Mouse (Mus musculus) hindbrain, embryonic 11.5 days (tissue): ENCODE data around the gene Itih5. TPM values are rescaled to one million over a fixed set of nuclear protein-coding genes. Genes with fewer than 3 reads are reported as not detected.
A peak's percentile ranks its signal among the peaks of the same experiment; 100 is the strongest.

Experiments
- ATAC-seq: fragments of 200-750 bp; cut with Nextera tagmentation; 2 replicates; pipeline ENCODE4 v1.8.0; 2017; ENCODE audit warnings: mild to moderate bottlenecking, moderate TSS enrichment, moderate library complexity; ENCODE audit not compliant: low FRiP score
- DNase-seq: peaks from one replicate; pipeline ENCODE4 v3.0.0-alpha.2; 2015; ENCODE audit warnings: low spot score
- H3K27ac ChIP-seq: fragments of 300-500 bp; sonication (generic); 2 replicates; pipeline ENCODE4 v1.5.1; 2014; ENCODE audit warnings: mild to moderate bottlenecking, low read depth, low read length
- H3K27me3 ChIP-seq: fragments of 300-500 bp; sonication (generic); 2 replicates; pipeline ENCODE4 v1.6.1; 2014; ENCODE audit warnings: mild to moderate bottlenecking, low read length, moderate library complexity, mixed read lengths; ENCODE audit not compliant: control insufficient read depth, insufficient read depth
- H3K36me3 ChIP-seq: fragments of 300-500 bp; sonication (generic); 2 replicates; pipeline ENCODE4 v1.6.1; 2014; ENCODE audit warnings: mild to moderate bottlenecking, low read length, moderate library complexity, mixed read lengths; ENCODE audit not compliant: control insufficient read depth, insufficient read depth
- H3K4me1 ChIP-seq: fragments of 300-500 bp; sonication (generic); replicated peaks from 2 replicates; pipeline ENCODE4 v1.6.1; 2014; ENCODE audit warnings: low read length, mixed read lengths; ENCODE audit not compliant: control insufficient read depth, insufficient read depth
- H3K4me2 ChIP-seq: fragments of 300-500 bp; sonication (generic); replicated peaks from 2 replicates; pipeline ENCODE4 v1.6.1; 2014; ENCODE audit warnings: mild to moderate bottlenecking, low read depth, low read length
- H3K4me3 ChIP-seq: fragments of 300-500 bp; sonication (generic); 2 replicates; pipeline ENCODE4 v1.5.1; 2014; ENCODE audit warnings: low read depth, low read length
- H3K9ac ChIP-seq: fragments of 300-500 bp; sonication (generic); 2 replicates; pipeline ENCODE4 v1.6.1; 2014; ENCODE audit warnings: low read depth, low read length
- H3K9me3 ChIP-seq: fragments of 300-500 bp; sonication (generic); 2 replicates; pipeline ENCODE4 v1.6.1; 2016; ENCODE audit warnings: low read length; ENCODE audit not compliant: control insufficient read depth
- WGBS: fragments of 180-500 bp; shearing (Covaris S2); extraction: QIAGEN DNeasy Blood & Tissue Kit; methylation state at CpG from one replicate; pipeline ENCODE4 v1.1.7; 2014; 5-methylcytosine and 5-hydroxymethylcytosine counted together
- polyA plus RNA-seq: library from polyadenylated mRNA; unstranded; fragments of >200 nt; fragmentation: Nextera tagmentation; extraction: Ambion mirVana; gene quantifications from 2 replicates; pipeline ENCODE4 v1.2.1, GENCODE M21; 2014

The Itih5 gene
- polyA plus RNA-seq, 1 experiment from 2014 or later = 5.6 TPM

DNA sequence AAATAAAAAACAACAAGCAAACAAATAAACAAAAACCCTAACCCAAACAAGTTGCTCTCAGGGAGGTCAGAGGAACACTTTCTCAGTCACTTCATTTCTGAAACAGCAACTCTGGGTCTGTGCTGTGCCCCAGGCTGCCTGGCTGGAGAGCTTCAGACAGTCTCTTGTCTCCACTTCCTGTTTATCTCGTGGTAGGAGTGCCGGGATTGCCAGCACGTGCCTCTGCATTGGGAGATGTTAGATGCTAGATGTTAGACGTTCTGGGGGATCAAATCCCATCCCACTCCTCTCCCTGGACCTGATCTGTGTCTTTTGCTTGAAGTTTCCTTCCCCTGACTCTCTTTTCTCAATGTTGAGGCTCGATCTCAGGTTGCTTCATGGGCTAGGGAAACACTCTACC is 104.9 kb downstream of the Itih5 start:
- DNase-seq (no peak), ATAC-seq (no peak)
- 79% methylated on average over 5 of the region's 5 CpGs for WGBS
- no peaks in the 10 kb centered on the region for H3K9me3 ChIP-seq
- no peak overlapping the region for H3K9ac ChIP-seq
- 0 out of 2 replicates have a peak, but pooled peaks cover 2% of the 10 kb centered on the region for H3K4me1 ChIP-seq
- no peak overlapping the region for H3K4me2 ChIP-seq
- H3K4me3 ChIP-seq = no peak overlapping the region
- no peak overlapping the region for H3K27ac ChIP-seq
- no peaks in the 10 kb centered on the region for H3K36me3 ChIP-seq
- no peaks in the 10 kb centered on the region for H3K27me3 ChIP-seq

DNA sequence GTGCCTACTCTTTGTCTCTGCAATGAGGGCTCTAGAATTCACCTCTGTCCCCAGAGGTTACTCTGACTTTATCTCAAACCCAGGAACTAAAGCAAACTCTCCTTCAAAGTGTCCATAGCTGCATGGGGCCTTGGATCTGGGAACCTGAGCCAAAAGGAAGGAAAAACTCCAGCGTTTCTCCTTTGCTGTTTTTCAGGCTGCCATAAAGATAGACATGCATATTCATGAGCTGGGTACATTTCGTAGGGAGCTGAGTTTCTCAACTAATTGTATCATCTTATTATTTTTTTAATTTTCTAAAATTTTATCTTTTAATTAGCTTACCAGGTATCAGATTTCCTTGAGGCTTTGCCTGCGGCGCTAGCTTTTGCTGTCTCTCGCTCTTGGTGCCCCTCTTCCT is 106.7 kb downstream of the Itih5 start:
- 37% methylated on average over 5 of the region's 5 CpGs for WGBS
- Histone ChIP-seq H3K27me3 (no peaks in the 10 kb centered on the region), H3K4me2 (no peak overlapping the region), H3K36me3 (no peaks in the 10 kb centered on the region), H3K9ac (no peak overlapping the region), H3K4me1 (peaks cover 7% of the 10 kb centered on the region), H3K27ac (no peak overlapping the region), H3K9me3 (no peaks in the 10 kb centered on the region), H3K4me3 (no peak overlapping the region)
- no peak for ATAC-seq
- DNase-seq = no peak

- no peak overlapping the region for H3K9ac ChIP-seq
- 63% methylated on average over 5 of the region's 5 CpGs for WGBS
- H3K36me3 ChIP-seq = no peaks in the 10 kb centered on the region
- H3K9me3 ChIP-seq = no peaks in the 10 kb centered on the region
- peaks cover 7% of the 10 kb centered on the region for H3K4me1 ChIP-seq
- no peak for DNase-seq
- no peak for ATAC-seq
- no peaks in the 10 kb centered on the region for H3K27me3 ChIP-seq
- no peak overlapping the region for H3K27ac ChIP-seq
- no peak overlapping the region for H3K4me2 ChIP-seq
- no peak overlapping the region for H3K4me3 ChIP-seq
Observed at GRCm38 (mm10) chr2:10261337-10261736, 108.0 kb downstream of the Itih5 start.

GRCm38 (mm10) chr2:10262722-10263121 is 109.4 kb downstream of the Itih5 start:
- peak; percentile 57 for DNase-seq
- Histone ChIP-seq H3K36me3 (no peaks in the 10 kb centered on the region), H3K4me3 (no peak overlapping the region), H3K9ac (no peak overlapping the region), H3K27ac (peak overlapping the region; percentile 30; the same call in 1 of the 2 replicates), H3K9me3 (no peaks in the 10 kb centered on the region), H3K4me1 (peaks cover 7% of the 10 kb centered on the region), H3K27me3 (no peaks in the 10 kb centered on the region), H3K4me2 (no peak overlapping the region)
- ATAC-seq = peak; percentile 87
- 14% methylated on average over 5 of the region's 5 CpGs for WGBS

DNA sequence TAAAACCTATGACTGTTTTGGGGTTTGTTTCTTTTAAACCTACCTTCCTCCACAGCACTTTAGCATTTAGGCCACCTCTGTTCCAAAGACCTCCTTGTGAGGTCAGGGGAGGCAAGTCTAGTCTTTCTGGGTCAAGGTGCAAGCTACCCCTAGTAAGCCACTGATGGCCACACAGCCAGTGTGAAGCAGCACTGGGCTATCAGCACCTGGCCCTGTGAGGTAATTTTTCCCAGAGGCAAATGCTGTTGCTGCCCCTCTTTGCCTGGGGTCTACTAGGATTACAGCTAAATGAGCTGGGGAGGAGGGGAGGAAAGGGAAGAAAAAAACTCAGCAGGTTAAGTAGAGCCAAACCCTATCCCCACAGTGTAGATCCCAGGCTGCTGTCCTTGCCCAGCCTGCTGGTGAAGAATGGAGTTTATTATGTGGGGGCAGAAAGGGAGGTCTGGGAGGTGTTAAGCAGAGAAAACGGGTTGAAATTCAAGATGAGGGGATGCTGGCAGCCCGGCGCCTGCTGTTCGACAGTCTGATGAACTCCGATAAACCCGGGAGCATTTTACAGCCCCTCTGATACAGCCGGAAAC is 110.6 kb downstream of the Itih5 start:
- peaks cover 7% of the 10 kb centered on the region for H3K4me1 ChIP-seq
- no peak overlapping the region for H3K27ac ChIP-seq
- H3K9ac ChIP-seq = no peak overlapping the region
- H3K36me3 ChIP-seq = no peaks in the 10 kb centered on the region
- no peaks in the 10 kb centered on the region for H3K27me3 ChIP-seq
- no peak for ATAC-seq
- H3K4me2 ChIP-seq = no peak overlapping the region
- H3K9me3 ChIP-seq = no peaks in the 10 kb centered on the region
- no peak for DNase-seq
- 55% methylated on average over 7 of the region's 7 CpGs for WGBS
- H3K4me3 ChIP-seq = no peak overlapping the region

DNA sequence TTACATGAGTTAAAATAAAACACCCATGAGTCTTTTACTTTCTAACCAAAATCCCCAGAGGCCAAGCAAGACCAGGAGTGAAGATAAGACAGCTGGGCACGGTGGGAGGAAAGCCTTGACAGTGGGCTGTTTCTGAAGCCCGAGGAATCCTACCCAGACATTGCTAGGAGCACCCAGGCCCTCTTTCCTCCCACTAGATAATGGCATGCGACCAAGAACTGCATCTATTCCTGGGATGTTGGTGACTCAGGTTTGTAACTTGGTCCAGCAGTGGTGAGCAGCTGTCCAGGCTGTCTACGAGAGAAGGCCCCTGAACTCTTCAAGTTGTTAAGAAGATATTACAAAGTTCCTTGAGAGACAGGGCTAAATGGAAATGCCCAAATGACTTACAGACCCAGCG is 112.5 kb downstream of the Itih5 start:
- H3K27me3 ChIP-seq = no peaks in the 10 kb centered on the region
- H3K4me3 ChIP-seq = no peak overlapping the region
- no peak overlapping the region for H3K27ac ChIP-seq
- H3K4me2 ChIP-seq = no peak overlapping the region
- DNase-seq (no peak), ATAC-seq (no peak)
- 81% methylated on average over 5 of the region's 5 CpGs for WGBS
- H3K9ac ChIP-seq = no peak overlapping the region
- no peaks in the 10 kb centered on the region for H3K36me3 ChIP-seq
- H3K4me1 ChIP-seq = peaks cover 7% of the 10 kb centered on the region
- H3K9me3 ChIP-seq = no peaks in the 10 kb centered on the region

DNA sequence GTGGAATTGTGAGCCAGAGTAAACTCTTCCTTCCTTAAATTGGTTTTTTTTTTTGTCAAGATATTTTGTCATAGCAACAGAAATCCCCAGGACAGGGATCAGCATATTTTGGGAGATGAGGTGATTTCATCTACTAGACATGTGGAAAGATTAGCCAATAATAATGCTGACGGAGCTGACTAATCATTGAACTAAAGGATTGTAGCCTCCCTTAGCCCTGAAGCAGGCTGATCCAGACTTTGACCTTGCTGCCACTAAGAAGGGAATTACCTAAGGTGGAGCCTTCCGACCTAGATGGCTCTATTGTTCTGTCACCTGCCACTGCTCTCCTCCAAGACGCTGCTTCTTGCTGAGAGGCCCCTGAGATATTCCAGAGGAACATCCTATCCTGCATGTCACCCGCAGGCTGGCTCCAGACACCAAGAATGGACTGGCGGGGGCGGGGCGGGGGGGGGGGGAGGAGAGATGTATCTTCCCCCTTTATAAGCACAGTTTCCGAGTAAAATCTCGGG is 119.3 kb downstream of the Itih5 start:
- 78% methylated on average over 9 of the region's 9 CpGs for WGBS
- Histone ChIP-seq H3K27me3 (no peaks in the 10 kb centered on the region), H3K9ac (no peak overlapping the region), H3K4me1 (0 out of 2 replicates have a peak, but pooled peaks cover 2% of the 10 kb centered on the region), H3K9me3 (no peaks in the 10 kb centered on the region), H3K36me3 (no peaks in the 10 kb centered on the region), H3K27ac (no peak overlapping the region), H3K4me3 (no peak overlapping the region), H3K4me2 (no peak overlapping the region)
- ATAC-seq (no peak), DNase-seq (no peak)

GRCm38 (mm10) chr2:10273541-10274050 is 120.2 kb downstream of the Itih5 start:
- no peaks in the 10 kb centered on the region for H3K27me3 ChIP-seq
- H3K4me2 ChIP-seq = no peak overlapping the region
- DNase-seq (no peak), ATAC-seq (no peak)
- no peaks in the 10 kb centered on the region for H3K9me3 ChIP-seq
- no peak overlapping the region for H3K27ac ChIP-seq
- H3K4me3 ChIP-seq = no peak overlapping the region
- H3K36me3 ChIP-seq = no peaks in the 10 kb centered on the region
- 94% methylated on average over 3 of the region's 3 CpGs for WGBS
- 0 out of 2 replicates have a peak, but pooled peaks cover 2% of the 10 kb centered on the region for H3K4me1 ChIP-seq
- no peak overlapping the region for H3K9ac ChIP-seq

GRCm38 (mm10) chr2:10276194-10276593 is 122.8 kb downstream of the Itih5 start:
- H3K4me2 ChIP-seq = no peak overlapping the region
- 45% methylated on average over 2 of the region's 2 CpGs for WGBS
- no peaks in the 10 kb centered on the region for H3K9me3 ChIP-seq
- H3K4me1 ChIP-seq = 0 out of 2 replicates have a peak, but pooled peaks cover 2% of the 10 kb centered on the region
- no peaks in the 10 kb centered on the region for H3K36me3 ChIP-seq
- no peak overlapping the region for H3K27ac ChIP-seq
- no peak overlapping the region for H3K4me3 ChIP-seq
- H3K9ac ChIP-seq = no peak overlapping the region
- no peaks in the 10 kb centered on the region for H3K27me3 ChIP-seq
- ATAC-seq = peak; percentile 71
- peak; percentile 69 for DNase-seq
